In genomic region chr13:29610051-29610931, GRCm38 (mm10) we compare ENCODE assay signal across 8 mouse cellular contexts.
DNase-seq lines count a peak whose midpoint lies in the region; ATAC-seq lines count a peak whose summit lies in the region.
"Had no signal": no experiment of that assay in that cellular context is flagged by ENCODE, and none has a peak within 500 bp of the region (broad histone marks: within the 10 kb centered on the region; RNA-seq: fewer than 3 reads in every experiment).

No protein-coding gene starts in this region.

- WGBS in forebrain, embryonic 15.5 days: 5% methylated on average over 13 of the region's 13 CpGs

- no peaks in the 10 kb centered on the region for H3K36me3 ChIP-seq in forebrain, embryonic 15.5 days
- H3K36me3 ChIP-seq: liver, embryonic 13.5 days had no signal

- no peaks in the 10 kb centered on the region for H3K27me3 ChIP-seq in forebrain, embryonic 15.5 days
- H3K27me3 ChIP-seq: liver, embryonic 13.5 days had no signal

- 0 out of 2 replicates have a peak overlapping the region, but pooled peaks have one; percentile 13 for H3K9ac ChIP-seq in forebrain, embryonic 15.5 days (replicated peaks)
- H3K9ac ChIP-seq: liver, embryonic 13.5 days had no signal

- no peaks in the 10 kb centered on the region for H3K9me3 ChIP-seq in forebrain, embryonic 15.5 days
- H3K9me3 ChIP-seq: liver, embryonic 13.5 days had no signal

- no peak overlapping the region for H3K4me3 ChIP-seq in forebrain, embryonic 15.5 days
- H3K4me3 ChIP-seq: liver, embryonic 13.5 days had no signal

- peak; percentile 28 to 37 for DNase-seq in right cerebral cortex, postnatal 10 days (ENCODE audit: low spot score in 2 of 2)
- no peak for DNase-seq in right cerebral cortex, postnatal 25 days
- DNase-seq in layer of hippocampus, postnatal 36 days: peak; percentile 18 to 23
- peak; percentile 47 for DNase-seq in testis, postnatal 10 days (ENCODE audit: low spot score)
- no peak for DNase-seq in frontal cortex, postnatal 14 days (ENCODE audit: low spot score in 2 of 2)
- DNase-seq in thymus, postnatal 4 days: no peak
- DNase-seq: liver, embryonic 13.5 days had no signal

- peaks cover 29% of the 10 kb centered on the region for H3K4me1 ChIP-seq in forebrain, embryonic 15.5 days

- peak overlapping the region; percentile 96 for H3K27ac ChIP-seq in forebrain, embryonic 15.5 days (replicated peaks)
- H3K27ac ChIP-seq: liver, embryonic 13.5 days had no signal

- peak; percentile 92 for ATAC-seq in forebrain, embryonic 15.5 days (replicated peaks)

- H3K4me2 ChIP-seq in forebrain, embryonic 15.5 days (replicated peaks): peak overlapping the region; percentile 16; the same call in 1 of the 2 replicates
- H3K4me2 ChIP-seq: liver, embryonic 13.5 days had no signal

Comparison
In these comparisons a context has a peak if more than half of its experiments do, and no peak if none do; other contexts are left out.
1. DNase-seq: peak in right cerebral cortex, postnatal 10 days (2 of 2), layer of hippocampus, postnatal 36 days (2 of 2) and testis, postnatal 10 days (single experiment); none in right cerebral cortex, postnatal 25 days (single experiment), frontal cortex, postnatal 14 days (0 of 2) and thymus, postnatal 4 days (single experiment).